Mouse (Mus musculus) ES-E14 (cell line): ENCODE results near the gene Anapc15-ps.

Source experiments
- MAFK ChIP-seq: IDR thresholded peaks from 2 replicates; pipeline ENCODE4 v1.6.1; 2014; ENCODE audit warnings: mild to moderate bottlenecking, low read depth, low read length, inconsistent platforms; ENCODE audit not compliant: insufficient read depth
- ZNF384 ChIP-seq: IDR thresholded peaks from 2 replicates; pipeline ENCODE4 v1.6.1; 2012; ENCODE audit warnings: low read depth, low read length, inconsistent platforms

DNA sequence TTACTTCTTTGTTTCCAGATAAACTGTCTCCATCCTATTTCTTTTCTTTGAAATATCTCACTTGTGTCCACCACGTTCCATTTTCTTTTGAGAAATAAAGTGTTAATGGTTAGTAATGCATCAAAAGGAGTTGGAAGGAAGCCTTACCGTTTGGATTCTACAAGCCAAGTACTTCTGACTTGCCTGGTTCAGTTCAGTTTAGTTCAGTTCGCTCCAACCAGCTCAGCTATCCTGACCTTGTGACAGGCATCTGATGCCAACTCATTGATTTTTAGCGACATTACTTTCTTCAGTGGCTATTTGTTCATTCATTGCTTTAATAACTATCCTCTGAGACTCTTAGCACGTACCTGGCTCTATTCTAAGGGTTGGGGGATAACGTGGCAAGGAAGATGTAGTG is 42.4 kb upstream of the Anapc15-ps start:
- TF ChIP-seq MAFK (no peak), ZNF384 (no peak)
